Mouse (Mus musculus) forelimb bud, embryonic 11.5 days (tissue): ENCODE measurements around the gene Cd5.

Experiments used
- DNase-seq: peaks from one replicate; pipeline ENCODE4 v3.0.0-alpha.2; 2012; ENCODE audit warnings: low read depth, low spot score

Gene Cd5

GRCm38 (mm10) chr19:10671319-10671718 is 67.5 kb downstream of the Cd5 start:
- DNase-seq: no peak
